Mouse (Mus musculus) lung, embryonic 16.5 days (tissue): ENCODE results near the gene Grb14. TPM values are rescaled to one million over a fixed set of nuclear protein-coding genes. Genes with fewer than 3 reads are reported as not detected.

Experiments
- ATAC-seq: fragments of 200-750 bp; cut with Nextera tagmentation; 2 replicates; pipeline ENCODE4 v1.8.0; 2017; ENCODE audit warnings: low read depth, mild to moderate bottlenecking, moderate library complexity
- H3K27ac ChIP-seq: fragments of 300-500 bp; sonication (generic); 2 replicates; pipeline ENCODE4 v1.5.1; 2014; ENCODE audit warnings: mild to moderate bottlenecking, control low read depth, low read length
- H3K27me3 ChIP-seq: fragments of 300-500 bp; sonication (generic); 2 replicates; pipeline ENCODE4 v1.6.1; 2014; ENCODE audit warnings: low read depth, low read length, mixed read lengths; ENCODE audit not compliant: control insufficient read depth, insufficient read depth
- H3K36me3 ChIP-seq: fragments of 300-500 bp; sonication (generic); 2 replicates; pipeline ENCODE4 v1.6.1; 2014; ENCODE audit warnings: low read length; ENCODE audit not compliant: control insufficient read depth, insufficient read depth
- H3K4me1 ChIP-seq: fragments of 300-500 bp; sonication (generic); replicated peaks from 2 replicates; pipeline ENCODE4 v1.6.1; 2014; ENCODE audit warnings: low read length, mixed read lengths; ENCODE audit not compliant: control insufficient read depth, insufficient read depth
- H3K4me2 ChIP-seq: fragments of 300-500 bp; sonication (generic); 2 replicates; pipeline ENCODE4 v1.6.1; 2014; ENCODE audit warnings: low read depth, low read length, control low read depth
- H3K4me3 ChIP-seq: fragments of 300-500 bp; sonication (generic); 2 replicates; pipeline ENCODE4 v1.5.1; 2014; ENCODE audit warnings: mild to moderate bottlenecking, low read length, control low read depth
- H3K9ac ChIP-seq: fragments of 300-500 bp; sonication (generic); 2 replicates; pipeline ENCODE4 v1.6.1; 2014; ENCODE audit warnings: low read length, control low read depth
- H3K9me3 ChIP-seq: fragments of 300-500 bp; sonication (generic); 2 replicates; pipeline ENCODE4 v1.6.1; 2016; ENCODE audit warnings: low read length; ENCODE audit not compliant: control insufficient read depth
- WGBS: fragments of 180-500 bp; shearing (Covaris S2); extraction: QIAGEN DNeasy Blood & Tissue Kit; methylation state at CpG from one replicate; pipeline ENCODE4 v1.1.7; 2014; 5-methylcytosine and 5-hydroxymethylcytosine counted together
- polyA plus RNA-seq: library from polyadenylated mRNA; unstranded; fragments of >200 nt; fragmentation: Nextera tagmentation; extraction: Ambion mirVana; gene quantifications from 2 replicates; pipeline ENCODE4 v1.2.1, GENCODE M21; 2015

The Grb14 gene
- polyA plus RNA-seq, result 37.8 and 40.6 TPM in 2 replicates

DNA sequence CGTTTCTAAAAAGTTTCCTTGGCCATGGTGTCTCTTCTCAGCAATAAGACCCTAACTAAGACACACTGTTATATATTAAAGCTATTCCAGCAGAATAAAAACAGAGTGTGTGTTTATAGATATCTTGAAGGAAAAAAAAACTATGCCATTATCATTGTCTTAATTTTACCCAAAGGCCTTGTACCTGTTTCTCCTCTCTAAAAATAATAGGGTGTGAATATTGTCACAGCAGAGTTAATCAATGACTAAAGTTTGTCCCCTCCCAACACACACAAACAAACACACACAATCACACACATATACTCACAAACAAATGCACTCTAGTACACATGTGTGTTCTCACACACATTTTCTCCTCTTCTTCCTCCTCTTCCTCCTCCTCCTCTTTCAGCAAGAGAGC is at the start of gene Grb14:
Gene Grb14 (minus strand): TSS at position 101 of the 400 bp plus-strand sequence.
- Histone ChIP-seq H3K27ac (no peak within 1 kb of the TSS; the same call in 1 of the 2 replicates), H3K4me1 (no peaks in the 10 kb centered on the region; the same call in 1 of the 2 replicates), H3K9me3 (no peaks in the 10 kb centered on the region), H3K4me2 (no peak within 1 kb of the TSS), H3K27me3 (no peaks in the 10 kb centered on the region), H3K9ac (no peak within 1 kb of the TSS), H3K4me3 (no peak within 1 kb of the TSS), H3K36me3 (no peaks in the 10 kb centered on the region)
- no peak for ATAC-seq
- 88% methylated on average over 1 of the region's 1 CpGs for WGBS

DNA sequence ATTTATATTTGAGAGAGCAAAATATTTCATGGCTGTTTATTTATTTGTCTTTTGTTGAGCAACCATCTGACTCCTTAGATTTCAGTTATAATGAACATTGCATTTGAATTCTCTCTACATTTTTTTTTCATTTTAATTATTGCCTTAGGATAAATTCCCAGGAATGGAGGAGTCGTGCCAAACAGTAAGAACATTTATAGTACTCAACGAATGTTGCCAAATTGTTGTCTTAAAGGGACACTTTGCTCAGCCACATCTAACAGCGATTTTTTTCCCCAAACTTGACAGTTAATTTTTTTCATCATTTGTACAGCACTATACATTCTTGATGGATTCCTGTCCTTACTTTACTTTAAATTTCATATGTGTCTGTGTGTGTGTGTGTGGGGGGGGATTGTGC is 47.4 kb upstream of the Grb14 start:
- Histone ChIP-seq H3K27ac (no peak overlapping the region), H3K4me2 (no peak overlapping the region), H3K27me3 (no peaks in the 10 kb centered on the region), H3K4me1 (no peaks in the 10 kb centered on the region), H3K9me3 (no peaks in the 10 kb centered on the region), H3K36me3 (no peaks in the 10 kb centered on the region), H3K4me3 (no peak overlapping the region), H3K9ac (no peak overlapping the region)
- WGBS, result 47% methylated on average over 3 of the region's 3 CpGs
- ATAC-seq, result no peak

DNA sequence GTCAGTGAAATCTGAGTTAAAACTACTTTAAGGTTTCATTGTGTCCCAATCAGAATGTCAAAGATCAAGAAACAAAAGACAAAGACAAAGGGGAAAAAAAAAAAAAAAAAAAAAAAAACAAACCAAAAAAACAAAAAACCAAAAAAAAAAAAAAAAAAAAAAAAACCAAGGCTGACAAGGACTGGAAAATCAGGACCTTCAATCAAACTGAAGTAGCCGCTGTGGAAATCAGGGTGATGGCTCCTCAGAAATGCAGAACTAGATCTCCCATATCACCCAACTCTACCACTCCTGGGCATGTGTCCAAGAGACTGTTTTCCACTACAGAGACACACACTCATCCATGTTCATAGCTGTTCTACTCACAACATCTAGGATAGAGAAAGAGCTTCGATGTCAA is 29.0 kb upstream of the Grb14 start:
- ATAC-seq, result no peak
- 88% methylated on average over 2 of the region's 2 CpGs for WGBS
- H3K4me3 ChIP-seq, result no peak overlapping the region

DNA sequence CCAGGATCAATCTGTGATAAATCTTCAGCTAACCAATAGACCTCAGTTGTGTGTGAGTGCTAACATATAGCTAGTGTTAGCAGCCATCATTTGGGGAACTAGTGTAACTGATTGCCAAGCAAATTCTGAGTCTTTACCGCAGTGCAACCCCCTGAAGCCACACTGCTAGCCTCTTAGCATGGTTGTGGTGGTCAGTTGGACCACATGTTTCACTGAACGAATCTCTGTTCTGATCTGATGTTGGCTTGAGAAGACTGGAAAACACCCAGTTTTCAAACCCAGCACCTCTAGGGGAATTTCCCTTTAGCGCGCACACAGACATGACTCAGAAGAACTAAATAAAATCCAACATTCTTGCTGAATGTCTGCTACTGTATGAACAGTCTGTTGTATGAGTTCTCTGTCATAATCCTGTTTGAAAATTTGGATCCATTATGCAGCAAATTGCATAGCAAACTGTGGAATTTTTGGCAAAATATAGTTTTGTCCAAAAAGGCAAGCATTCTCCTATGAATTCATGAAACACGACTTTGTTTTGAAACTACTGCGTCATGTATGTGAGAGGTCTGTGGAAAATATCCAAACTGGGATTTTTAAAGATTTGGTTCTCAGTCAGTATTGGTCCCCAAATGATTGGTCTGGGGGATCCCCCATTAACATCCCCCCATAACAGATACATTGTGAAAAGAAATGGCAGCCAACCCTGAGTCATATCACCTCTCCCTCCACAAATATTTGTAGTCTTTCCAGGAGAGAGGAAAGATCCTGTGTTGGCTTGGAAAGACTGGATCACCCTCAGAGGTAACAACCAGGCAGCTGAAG is 27.6 kb upstream of the Grb14 start:
- 86% methylated on average over 6 of the region's 6 CpGs for WGBS
- no peaks in the 10 kb centered on the region for H3K9me3 ChIP-seq

More for the DNA sequence above, 29.0 kb upstream of the Grb14 start:
- no peaks in the 10 kb centered on the region for H3K4me1 ChIP-seq
- H3K27ac ChIP-seq, result no peak overlapping the region
- no peaks in the 10 kb centered on the region for H3K36me3 ChIP-seq
- no peak overlapping the region for H3K4me2 ChIP-seq
- H3K9ac ChIP-seq, result no peak overlapping the region
- H3K27me3 ChIP-seq, result no peaks in the 10 kb centered on the region
- H3K9me3 ChIP-seq, result no peaks in the 10 kb centered on the region

DNA sequence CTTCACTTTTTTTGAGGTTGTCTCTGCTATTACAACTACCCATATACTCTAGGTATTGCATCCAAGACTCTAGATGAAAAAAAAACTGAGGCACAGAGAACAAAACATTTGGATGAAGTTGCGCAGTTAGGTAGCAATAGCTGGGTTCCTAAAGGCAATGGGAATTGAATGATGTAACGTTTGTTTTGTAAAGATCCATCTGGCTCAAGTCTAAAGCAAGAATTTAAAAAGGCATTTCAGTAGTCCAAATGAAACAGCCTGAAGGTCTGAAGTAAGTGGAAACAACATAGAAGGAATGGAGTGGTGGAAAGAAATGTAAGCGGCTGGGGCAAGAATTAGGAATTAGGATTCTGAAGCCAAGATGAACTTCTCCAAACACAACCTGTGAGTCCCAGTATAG is 26.0 kb upstream of the Grb14 start:
- Histone ChIP-seq H3K9ac (no peak overlapping the region), H3K36me3 (no peaks in the 10 kb centered on the region), H3K4me2 (no peak overlapping the region), H3K4me3 (no peak overlapping the region), H3K27ac (no peak overlapping the region), H3K27me3 (no peaks in the 10 kb centered on the region), H3K9me3 (no peaks in the 10 kb centered on the region), H3K4me1 (no peaks in the 10 kb centered on the region; the same call in 1 of the 2 replicates)
- no peak for ATAC-seq
- 87% methylated on average over 3 of the region's 3 CpGs for WGBS

More for the DNA sequence above, 27.6 kb upstream of the Grb14 start:
- Histone ChIP-seq H3K4me1 (no peaks in the 10 kb centered on the region; the same call in 1 of the 2 replicates), H3K4me3 (no peak overlapping the region), H3K9ac (no peak overlapping the region), H3K4me2 (no peak overlapping the region), H3K36me3 (no peaks in the 10 kb centered on the region), H3K27me3 (no peaks in the 10 kb centered on the region), H3K27ac (no peak overlapping the region)
- no peak for ATAC-seq

DNA sequence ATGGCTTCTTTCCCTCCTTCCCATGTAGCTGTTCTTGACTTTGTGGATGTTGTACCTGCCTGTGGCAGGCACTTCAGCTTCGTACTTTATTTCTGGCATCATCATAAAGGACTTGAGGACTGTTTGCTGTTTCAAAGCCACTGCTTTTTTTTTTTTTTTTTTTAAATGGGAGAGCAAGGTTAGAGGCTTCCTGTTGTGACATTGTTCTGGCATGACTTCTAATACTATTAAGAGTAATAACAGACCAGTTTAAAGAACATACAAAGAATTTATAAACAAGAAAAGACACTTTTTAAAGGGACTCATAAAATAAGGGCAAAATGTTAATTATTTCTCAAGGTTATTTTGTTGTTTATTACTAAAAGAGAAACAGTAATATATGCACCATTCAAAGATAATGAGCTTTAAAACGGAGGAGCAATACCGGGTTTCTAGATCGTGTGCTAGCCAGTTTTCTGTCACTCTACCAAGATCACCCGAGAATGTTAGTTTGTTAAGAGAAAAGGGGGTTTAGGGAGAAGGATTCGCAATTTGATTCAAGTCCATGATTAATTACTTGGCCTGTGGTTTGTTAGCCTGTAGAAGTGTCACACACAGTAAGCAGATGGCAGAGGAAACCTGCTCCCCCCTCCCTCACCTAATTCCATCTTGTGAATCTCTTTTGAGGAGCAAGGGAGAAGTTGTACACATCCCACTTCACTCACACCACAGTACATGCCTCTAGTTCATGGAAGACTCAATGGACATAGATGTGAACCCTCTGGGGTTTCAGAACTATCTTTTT is 23.6 kb upstream of the Grb14 start:
- 37% methylated on average over 6 of the region's 6 CpGs for WGBS
- H3K9ac ChIP-seq, result no peak overlapping the region

DNA sequence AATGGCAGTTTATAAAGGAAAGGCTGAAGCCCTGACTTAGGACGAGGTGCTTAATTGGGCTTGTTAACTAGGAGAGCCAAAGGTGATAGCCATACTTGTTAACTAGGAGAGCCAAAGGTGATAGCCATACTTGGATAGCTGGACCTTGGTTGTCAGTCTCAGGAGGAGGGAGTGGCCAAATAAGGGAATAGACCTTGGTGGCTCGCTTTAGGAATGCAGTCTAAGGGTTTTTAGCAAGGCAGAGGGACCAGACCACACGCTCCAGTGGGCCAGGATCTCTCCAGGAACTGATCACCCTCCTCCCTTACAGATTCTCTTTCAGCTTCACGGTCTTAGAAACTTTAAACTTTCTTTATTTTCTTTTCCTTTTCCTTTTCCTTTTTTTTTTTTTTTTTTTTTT is 13.4 kb upstream of the Grb14 start:
- no peaks in the 10 kb centered on the region for H3K4me1 ChIP-seq
- no peak overlapping the region for H3K4me2 ChIP-seq
- H3K27me3 ChIP-seq, result no peaks in the 10 kb centered on the region
- H3K27ac ChIP-seq, result no peak overlapping the region
- H3K36me3 ChIP-seq, result no peaks in the 10 kb centered on the region
- ATAC-seq, result no peak
- H3K9me3 ChIP-seq, result no peaks in the 10 kb centered on the region
- H3K4me3 ChIP-seq, result no peak overlapping the region
- no peak overlapping the region for H3K9ac ChIP-seq
- WGBS, result 36% methylated on average over 4 of the region's 4 CpGs

More for the DNA sequence above, 23.6 kb upstream of the Grb14 start:
- peak; percentile 61 for ATAC-seq
- H3K27me3 ChIP-seq, result no peaks in the 10 kb centered on the region
- H3K36me3 ChIP-seq, result no peaks in the 10 kb centered on the region
- H3K4me3 ChIP-seq, result no peak overlapping the region
- no peaks in the 10 kb centered on the region for H3K9me3 ChIP-seq
- no peaks in the 10 kb centered on the region; the same call in 1 of the 2 replicates for H3K4me1 ChIP-seq
- H3K27ac ChIP-seq, result no peak overlapping the region
- no peak overlapping the region for H3K4me2 ChIP-seq

DNA sequence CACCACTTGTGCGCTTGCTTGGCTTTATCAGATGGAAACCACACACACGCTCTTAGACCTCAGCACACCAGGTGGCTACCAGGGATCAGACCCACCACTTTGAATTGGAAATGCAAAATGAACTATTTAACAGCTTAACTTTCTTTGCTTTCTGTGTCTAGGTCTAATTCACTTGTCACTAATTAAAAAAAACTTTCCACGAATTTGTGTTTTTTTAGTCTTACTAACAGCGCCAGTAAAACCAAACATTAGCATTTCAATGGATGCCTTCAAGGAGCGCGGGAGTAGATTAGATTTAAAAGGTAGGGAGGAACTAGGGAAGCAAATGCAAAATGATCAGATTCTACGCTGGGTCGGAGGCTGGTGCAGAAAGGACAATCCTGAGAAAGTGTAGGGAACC is 12.8 kb upstream of the Grb14 start:
- no peak for ATAC-seq
- H3K27ac ChIP-seq, result no peak overlapping the region

More for the DNA sequence above, 12.8 kb upstream of the Grb14 start:
- Histone ChIP-seq H3K9ac (no peak overlapping the region), H3K4me2 (no peak overlapping the region), H3K9me3 (no peaks in the 10 kb centered on the region), H3K4me3 (no peak overlapping the region), H3K27me3 (no peaks in the 10 kb centered on the region), H3K4me1 (no peaks in the 10 kb centered on the region), H3K36me3 (no peaks in the 10 kb centered on the region)
- 49% methylated on average over 8 of the region's 8 CpGs for WGBS
